Mouse (Mus musculus) 3134 (cell line): ENCODE results near the gene Tmem45a2.
"Not testable (repeated sequence)": the region's sequence is repeated elsewhere in the genome, so short reads cannot be mapped to it uniquely, and the experiment has no call there.

ENCODE experiments used
- DNase-seq: peaks from one replicate; pipeline ENCODE4 v3.0.0-alpha.2; 2011; ENCODE audit warnings: low spot score; ENCODE audit not compliant: insufficient read length; ENCODE audit errors: extremely low read depth

The Tmem45a2 gene

DNA sequence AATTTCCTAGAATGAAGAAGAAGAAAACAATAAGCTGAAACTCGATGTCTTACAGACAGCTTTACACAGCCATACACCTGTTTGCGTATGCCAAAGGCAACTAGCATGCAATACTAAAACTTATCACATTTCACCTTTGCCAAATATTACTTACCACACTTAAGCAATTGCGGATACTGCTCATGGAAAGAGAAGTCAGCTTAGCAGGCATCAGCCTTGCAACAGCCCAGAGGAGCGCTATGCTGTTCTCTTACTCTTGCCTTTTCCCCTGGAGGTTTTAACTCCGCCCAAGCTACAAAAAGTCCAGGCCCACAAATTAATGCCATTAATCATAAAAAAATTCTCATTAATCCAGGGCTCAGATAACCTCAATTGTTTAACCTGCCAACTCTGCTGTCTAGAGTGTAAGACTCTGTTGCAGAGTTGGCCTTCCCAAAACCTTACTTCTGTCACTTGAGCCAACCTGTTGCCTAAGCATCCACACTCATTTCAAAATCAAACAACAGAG lies at the start of gene Tmem45a2:
Tmem45a2 (minus strand) TSS at position 241 of the 508 bp plus-strand sequence.
- DNase-seq, result no peak

DNA sequence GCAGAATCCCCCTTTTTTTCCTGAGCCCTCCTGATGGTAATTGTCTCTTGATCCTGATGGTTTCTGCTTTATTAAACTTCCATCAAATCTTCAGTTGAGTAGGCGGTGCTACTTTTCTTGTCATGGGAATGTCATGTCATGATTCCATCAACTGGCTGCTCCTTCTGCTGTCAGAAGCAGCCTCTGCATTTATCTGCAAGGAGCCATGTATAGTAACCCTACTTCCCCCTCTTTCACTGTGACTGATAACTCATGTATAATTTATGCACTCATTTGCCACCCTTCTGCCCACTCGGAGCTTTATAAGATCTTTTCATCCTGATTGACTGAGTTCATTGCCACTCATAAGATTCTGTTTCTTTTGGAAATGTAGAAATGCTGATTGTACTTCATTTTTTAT lies 46.4 kb upstream of the Tmem45a2 start:
- DNase-seq, result no peak

DNA sequence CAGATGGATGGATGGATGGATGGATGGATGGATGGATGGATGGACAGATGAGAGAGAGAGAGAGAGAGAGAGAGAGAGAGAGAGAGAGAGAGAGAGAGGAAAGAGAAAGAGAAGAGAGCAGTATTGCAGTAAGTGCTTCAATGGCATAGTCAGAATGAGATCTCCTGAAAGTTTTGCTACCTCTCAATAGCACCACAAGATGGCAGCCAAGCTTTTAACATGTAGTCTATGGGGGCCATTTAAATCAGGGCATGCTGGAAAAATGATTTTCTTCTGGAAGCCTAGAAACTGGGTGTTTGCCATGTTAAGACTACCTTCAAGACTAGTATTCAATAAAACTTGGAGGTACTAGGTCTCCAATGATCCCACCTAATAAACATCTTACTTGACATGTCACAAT lies 44.9 kb upstream of the Tmem45a2 start:
- DNase-seq, result no peak

DNA sequence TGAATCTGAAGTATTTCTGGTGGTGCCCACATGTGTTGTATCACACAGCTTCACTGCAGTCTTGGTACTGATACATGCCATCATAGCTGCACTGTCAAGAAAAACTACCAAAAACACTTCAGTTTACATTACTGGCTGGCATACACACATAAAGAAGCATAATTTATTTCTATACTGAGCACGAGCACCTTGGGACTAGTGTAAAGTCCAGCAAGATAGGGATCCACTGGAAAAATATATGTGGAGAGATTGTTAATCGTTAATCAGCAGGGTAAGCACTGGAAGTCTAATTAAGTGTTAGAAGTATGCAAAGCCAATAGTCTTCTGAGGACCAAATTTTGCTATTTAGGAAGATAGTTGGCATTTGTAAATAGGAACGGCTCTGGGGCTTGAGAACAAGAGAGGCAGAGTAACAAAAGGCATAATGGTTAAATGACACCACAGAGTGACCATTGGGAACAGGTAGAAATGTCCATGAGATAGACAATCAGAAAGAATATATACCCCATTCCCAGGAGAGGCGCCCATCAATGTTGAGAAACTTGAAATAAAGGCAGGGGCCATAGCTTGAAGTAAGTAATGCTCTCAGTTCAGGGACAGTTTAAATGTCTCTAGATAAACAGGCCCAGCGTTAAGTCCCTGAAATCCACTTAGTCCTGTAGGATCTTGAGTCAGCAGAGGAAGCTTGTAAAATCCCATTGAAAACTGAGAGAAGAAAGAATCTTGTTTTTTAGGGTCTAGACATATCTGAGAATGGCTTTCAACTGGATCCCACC lies 35.2 kb upstream of the Tmem45a2 start:
- no peak for DNase-seq

DNA sequence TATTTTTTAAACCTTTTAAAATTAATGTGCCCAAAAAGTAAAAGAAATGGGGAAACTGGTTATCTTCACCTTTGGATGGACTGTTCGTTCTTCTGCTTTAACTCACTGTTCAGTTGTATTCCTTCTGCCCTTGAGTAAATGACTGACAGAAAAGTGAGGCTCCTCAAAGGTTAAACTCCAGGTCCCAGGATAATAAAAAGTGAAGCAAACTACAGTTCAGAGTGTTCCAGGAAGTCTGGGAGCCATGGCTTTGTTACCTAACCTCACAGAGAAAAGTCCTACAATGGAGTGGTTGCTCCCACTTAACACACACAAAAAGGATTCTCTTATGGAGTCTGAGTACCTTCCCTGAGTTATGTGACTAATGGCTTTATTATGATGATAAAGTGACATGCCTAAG lies 30.0 kb upstream of the Tmem45a2 start:
- DNase-seq, result no peak

DNA sequence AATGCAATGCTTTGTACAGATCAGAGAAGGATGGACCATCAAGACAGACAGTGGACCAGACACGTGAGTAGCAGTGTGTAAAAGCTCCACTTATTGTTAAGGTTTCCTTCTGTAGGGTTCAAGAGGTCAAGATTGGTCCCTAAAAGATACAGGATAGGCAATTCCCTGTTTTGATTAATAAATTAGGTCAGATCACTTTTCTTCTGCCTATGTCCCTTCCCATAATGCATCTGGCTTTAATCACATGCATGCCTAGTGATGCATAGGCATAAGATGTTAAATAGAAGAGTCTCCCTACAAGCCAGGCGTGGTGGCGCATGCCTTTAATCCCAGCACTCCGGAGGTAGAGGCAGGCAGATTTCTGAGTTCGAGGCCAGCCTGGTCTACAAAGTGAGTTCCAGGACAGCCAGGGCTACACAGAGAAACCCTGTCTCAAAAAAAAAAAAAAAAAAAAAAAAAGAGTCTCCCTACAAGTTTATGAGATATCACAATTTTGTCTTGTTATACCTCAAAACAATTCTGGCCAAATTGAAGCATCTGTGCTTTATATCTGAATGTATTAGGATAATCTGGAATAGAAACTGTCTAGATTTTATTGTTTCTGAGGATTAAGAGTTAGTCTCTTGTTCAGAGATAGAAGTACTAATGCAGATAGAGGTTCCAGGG lies 28.5 kb upstream of the Tmem45a2 start:
- DNase-seq, result no peak

DNA sequence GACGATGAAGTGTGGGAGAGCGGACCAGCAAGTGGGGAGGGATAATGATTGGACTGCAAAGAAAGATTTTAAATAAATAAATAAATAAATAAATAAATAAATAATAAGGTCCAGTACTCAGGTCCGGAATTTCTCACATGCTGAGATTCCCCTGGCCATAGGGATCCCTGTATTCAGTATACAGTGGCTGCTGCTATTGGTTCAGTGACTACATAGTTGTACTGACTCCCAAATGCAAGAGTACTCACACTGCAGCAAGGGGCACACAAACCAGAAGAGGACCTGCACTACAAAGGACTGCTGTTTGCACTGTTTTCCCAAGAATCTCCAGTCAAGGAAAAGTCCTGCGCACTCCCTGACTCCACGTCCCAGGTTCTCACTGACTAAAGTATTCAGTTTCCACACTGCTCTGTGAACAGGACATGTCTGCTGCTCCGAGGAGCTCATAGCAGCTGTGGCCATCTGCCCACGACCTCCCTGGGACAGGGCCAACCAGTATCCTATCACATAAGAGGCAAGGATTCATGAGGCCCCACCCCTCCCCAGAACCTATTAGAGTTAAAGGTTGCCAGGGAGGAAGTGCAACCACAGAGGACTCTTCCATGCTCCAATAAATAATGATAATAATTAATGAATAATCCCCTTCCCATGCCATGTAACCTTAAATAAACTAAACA lies 27.4 kb upstream of the Tmem45a2 start:
- no peak for DNase-seq

DNA sequence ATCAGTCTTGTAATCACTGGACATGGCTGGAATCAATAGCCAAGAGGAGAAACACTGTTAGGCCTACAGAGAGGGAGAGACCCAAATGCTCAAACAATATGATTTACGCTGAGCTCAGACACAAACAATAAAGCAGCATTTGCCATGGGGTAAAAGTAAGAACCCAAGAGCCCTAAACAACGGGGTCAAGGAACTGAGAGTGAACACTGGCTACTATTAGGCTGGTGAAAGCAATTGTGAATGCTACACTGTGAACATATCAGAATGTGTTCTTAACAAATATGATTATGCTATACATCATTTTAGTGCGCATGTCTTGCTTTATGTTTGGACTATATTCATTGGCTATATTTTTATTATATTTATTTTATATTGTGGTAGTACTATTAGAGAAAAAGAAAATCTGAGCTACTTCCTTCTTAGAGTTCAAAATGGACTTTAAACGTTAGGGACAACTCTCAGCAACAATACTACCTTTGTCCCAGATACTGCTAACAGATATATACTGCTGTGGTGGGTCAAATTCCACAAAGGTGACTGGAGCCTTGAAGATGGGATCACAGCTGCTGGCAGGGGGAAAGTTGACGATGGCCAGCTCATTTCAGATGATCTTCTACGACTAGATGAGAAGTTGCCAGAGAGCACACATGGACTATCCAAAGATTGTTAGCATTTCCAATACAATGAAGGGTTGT lies 21.9 kb upstream of the Tmem45a2 start:
- DNase-seq, result no peak

DNA sequence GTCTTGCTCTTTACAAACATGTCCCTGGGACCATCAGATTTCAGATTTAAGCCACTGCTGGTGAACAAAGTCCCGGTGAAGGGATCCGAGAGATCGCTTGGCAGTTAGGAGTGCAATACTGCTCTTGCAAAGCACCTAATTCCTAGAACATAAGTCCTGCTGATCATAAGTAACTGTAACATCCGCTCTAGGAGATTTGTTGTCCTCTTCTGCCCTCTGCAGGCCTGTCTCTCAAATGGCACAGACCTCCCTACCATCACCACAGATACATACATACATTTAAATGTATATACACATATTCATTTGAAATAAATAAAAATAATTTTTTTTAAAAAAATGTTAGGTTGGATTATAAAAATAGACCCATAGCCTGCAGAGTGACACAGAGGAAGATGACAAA lies 21.3 kb upstream of the Tmem45a2 start:
- no peak for DNase-seq

DNA sequence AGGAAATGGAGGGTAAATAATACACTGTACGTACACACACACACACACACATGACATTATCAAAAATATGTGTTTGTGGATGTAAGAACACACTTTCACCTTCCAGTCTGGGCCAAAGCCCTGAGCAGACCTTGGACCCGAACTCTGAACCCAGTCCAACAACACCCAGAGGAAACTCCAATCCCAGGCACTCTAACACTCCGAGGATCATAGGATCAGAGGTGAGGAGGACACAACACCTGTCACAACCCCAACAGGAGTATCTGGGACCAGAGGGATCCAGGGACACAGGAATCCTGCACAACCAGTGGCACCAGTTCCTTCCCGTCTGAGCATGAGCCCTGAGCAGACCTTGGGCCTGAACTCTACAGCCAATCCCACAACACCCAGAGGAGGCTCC lies 8.4 kb upstream of the Tmem45a2 start:
- no peak for DNase-seq

DNA sequence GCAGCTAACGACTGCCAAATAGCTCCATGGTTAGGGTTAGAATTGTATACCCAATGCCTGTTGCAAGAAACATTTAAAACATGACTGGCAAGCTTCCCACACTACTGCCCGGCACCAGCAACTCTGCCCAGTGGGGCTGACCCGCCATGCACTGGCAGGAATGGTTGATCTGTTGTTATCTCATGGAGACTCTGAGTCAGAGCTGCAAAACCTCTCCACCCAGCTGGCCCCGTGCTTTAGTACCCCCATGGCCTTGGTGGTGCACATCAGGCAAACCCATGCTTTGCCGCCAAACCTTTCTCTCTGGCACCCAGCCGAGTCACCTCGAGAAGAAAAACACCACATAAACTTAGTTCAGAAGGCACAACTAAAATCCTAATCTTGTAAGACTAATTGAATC lies 4.8 kb upstream of the Tmem45a2 start:
- peak; percentile 9 for DNase-seq

DNA sequence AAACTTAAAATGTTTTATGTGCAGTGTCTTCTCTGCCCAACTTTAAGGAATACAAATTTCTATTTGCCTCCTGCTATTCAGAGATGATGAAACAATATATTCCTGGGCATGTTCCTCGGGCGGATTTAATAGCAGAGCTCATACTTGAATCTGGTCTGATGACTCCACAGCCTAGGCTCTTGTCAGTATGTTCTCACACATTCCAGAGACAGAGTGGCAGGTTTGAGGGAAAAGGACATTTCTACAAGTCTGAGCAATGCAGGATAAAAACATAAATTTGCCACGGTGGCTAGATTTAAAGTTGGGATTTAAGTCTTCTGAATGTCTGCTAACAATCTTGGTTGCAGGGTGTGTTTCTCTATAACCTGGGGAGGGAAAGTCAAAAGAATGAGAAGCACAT lies 9.1 kb downstream of the Tmem45a2 start:
- no peak for DNase-seq

DNA sequence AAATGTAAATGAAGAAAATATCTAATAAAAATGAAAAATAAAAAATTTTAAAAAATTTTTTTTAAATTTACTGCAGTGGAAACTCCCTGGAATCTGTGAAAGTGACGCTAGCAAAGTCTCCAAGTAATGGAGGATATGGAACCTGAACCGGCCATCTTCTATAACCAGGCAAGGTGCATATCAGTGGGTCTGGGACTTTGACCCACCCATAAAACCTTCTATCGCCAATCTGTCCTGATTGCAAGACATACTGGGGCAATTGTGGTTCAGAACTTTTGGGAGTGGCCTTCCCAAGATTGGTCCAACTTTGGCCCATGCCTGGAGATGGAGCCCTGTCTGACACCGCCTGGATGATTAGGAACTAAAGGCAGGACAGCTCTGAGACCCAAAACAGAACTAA lies 14.2 kb downstream of the Tmem45a2 start:
- no peak for DNase-seq

DNA sequence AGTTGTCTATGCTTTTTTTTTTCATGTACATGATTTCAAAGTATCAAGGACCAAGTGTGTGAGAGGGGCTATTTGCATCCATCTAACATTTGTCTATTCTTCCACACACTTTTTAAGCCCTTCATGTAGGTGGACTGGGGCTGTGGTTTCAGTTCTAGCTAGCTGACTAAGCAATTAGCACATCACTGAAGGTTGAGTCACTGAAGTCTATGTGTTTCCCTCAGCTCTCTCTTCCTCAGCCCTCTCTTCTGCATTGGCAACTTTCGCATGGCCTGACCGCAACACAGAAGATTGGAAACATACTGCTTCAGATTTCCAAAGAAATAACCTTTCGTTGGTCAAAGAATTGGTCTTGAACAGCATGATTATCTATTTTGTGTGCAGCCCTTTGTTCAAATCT lies 21.2 kb downstream of the Tmem45a2 start:
- DNase-seq, result no peak

DNA sequence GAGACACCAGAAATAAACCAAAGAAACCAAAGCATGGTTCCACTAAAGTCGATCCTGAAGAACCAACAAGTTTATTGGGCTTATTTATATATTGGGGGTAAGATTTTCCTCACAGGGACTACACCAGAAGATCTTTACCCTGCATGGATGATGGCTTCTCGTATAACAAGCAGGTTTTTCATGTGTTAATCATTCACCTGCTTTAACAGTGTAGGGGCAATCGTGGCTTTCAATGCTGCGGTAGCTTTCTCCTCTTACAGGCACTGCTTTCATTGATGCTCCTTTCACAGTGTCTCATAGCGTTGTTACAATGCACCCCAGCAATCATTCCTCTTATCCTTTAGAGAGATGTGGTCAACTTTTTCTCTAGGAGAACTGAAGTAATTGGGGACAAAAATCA lies 32.6 kb downstream of the Tmem45a2 start:
- DNase-seq, result no peak

DNA sequence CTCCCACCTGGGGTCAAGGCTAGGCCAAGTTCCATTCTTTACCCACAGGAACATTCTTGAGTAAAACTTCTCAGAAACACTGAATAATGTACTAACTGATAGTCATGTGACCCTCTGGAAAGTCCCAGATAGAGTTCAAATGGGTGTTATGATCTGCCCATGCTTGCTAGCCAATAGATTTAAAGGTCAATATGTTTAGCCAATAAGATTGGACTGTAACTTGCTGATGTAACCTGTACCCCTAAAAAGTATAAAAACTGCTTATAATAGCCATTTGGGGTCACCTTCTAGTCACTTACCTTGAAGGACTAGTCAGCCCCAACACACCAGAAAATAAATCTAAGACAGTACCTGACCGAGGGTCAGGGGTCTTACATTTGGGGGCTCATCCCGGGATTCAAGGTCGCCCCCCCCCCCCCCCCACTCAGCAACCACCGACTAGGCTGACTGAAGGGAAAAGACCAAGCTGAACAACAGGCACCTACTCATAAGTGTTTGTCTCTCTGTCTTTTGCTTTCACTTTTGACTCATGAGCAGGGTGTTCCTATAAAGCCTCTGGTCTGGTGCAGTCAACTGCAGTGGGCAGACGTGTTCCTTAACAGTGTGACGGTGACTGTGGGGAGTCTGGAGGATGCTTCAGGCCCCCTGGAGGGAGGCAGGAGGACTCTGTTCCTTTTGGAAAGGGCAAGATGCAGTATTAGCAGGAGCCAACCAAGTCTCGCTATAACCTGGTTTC lies 40.9 kb downstream of the Tmem45a2 start:
- DNase-seq, result peak; percentile 42

DNA sequence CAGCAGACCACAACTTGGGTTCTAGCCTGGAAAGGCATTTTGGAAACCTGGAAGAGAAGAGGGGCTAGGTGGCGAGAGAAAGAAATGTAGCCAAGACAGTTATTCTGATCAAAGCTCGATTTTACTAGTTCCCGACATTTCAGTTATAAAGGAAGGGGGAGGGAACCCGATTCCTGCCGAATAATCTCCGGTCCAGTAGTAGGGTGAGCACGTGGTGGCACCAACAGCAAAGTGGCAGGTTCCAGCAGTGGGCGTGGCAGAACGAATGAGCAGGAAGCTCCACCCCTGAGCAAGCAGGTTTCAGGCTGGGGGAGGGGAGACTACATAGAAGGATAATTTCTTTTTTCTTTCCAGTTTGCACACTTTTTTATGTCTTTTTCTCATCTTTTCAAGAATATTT lies 72.9 kb downstream of the Tmem45a2 start:
- DNase-seq, result not testable (repeated sequence)
